Mouse (Mus musculus) limb, embryonic 13.5 days (tissue): ENCODE results near the gene Pus3. TPM values are rescaled to one million over a fixed set of nuclear protein-coding genes. Genes with fewer than 3 reads are reported as not detected.

ENCODE experiments used
- ATAC-seq: fragments of 200-750 bp; cut with Nextera tagmentation; 2 replicates; pipeline ENCODE4 v1.8.0; 2017; ENCODE audit warnings: low read depth, moderate number of reproducible peaks, moderate TSS enrichment; ENCODE audit not compliant: low FRiP score
- H3K27ac ChIP-seq: fragments of 300-500 bp; sonication (generic); 2 replicates; pipeline ENCODE4 v1.5.1; 2015; ENCODE audit warnings: inconsistent platforms, mild to moderate bottlenecking, moderate library complexity
- H3K27me3 ChIP-seq: fragments of 300-500 bp; sonication (generic); 2 replicates; pipeline ENCODE4 v1.6.1; 2015; ENCODE audit warnings: mild to moderate bottlenecking, inconsistent platforms
- H3K36me3 ChIP-seq: fragments of 300-500 bp; sonication (generic); 2 replicates; pipeline ENCODE4 v1.6.1; 2015; ENCODE audit warnings: inconsistent platforms, mild to moderate bottlenecking, moderate library complexity
- H3K4me1 ChIP-seq: fragments of 300-500 bp; sonication (generic); 2 replicates; pipeline ENCODE4 v1.6.1; 2015; ENCODE audit warnings: inconsistent platforms
- H3K4me2 ChIP-seq: fragments of 300-500 bp; sonication (generic); replicated peaks from 2 replicates; pipeline ENCODE4 v1.6.1; 2015; ENCODE audit warnings: inconsistent platforms, mild to moderate bottlenecking, moderate library complexity
- H3K4me3 ChIP-seq: fragments of 300-500 bp; sonication (generic); 2 replicates; pipeline ENCODE4 v1.5.1; 2015; ENCODE audit warnings: moderate library complexity, mild to moderate bottlenecking, inconsistent platforms
- H3K9ac ChIP-seq: fragments of 300-500 bp; sonication (generic); 2 replicates; pipeline ENCODE4 v1.6.1; 2015; ENCODE audit warnings: mild to moderate bottlenecking, inconsistent platforms
- H3K9me3 ChIP-seq: fragments of 300-500 bp; sonication (generic); 2 replicates; pipeline ENCODE4 v1.6.1; 2016; ENCODE audit warnings: inconsistent platforms
- WGBS: fragments of 180-500 bp; shearing (Covaris S2); methylation state at CpG from one replicate; pipeline ENCODE4 v1.1.7; 2015; 5-methylcytosine and 5-hydroxymethylcytosine counted together
- polyA plus RNA-seq: library from polyadenylated mRNA; unstranded; fragments of >200 nt; fragmentation: Nextera tagmentation; extraction: Ambion mirVana; gene quantifications from 2 replicates; pipeline ENCODE4 v1.2.1, GENCODE M21; 2015

The Pus3 gene
- polyA plus RNA-seq, 1 experiment from 2014 or later: 21.2 TPM

- Histone ChIP-seq H3K9me3 (no peaks in the 10 kb centered on the region), H3K4me1 (peaks cover 21% of the 10 kb centered on the region), H3K27ac (no peak overlapping the region), H3K27me3 (peaks cover 8% of the 10 kb centered on the region; the same call in 1 of the 2 replicates), H3K36me3 (peaks cover 8% of the 10 kb centered on the region), H3K4me2 (no peak overlapping the region), H3K4me3 (no peak overlapping the region), H3K9ac (no peak overlapping the region)
- no peak for ATAC-seq
- WGBS: 55% methylated on average over 12 of the region's 12 CpGs
Observed at GRCm38 (mm10) chr9:35556494-35557102, 1.8 kb upstream of the Pus3 start.

DNA sequence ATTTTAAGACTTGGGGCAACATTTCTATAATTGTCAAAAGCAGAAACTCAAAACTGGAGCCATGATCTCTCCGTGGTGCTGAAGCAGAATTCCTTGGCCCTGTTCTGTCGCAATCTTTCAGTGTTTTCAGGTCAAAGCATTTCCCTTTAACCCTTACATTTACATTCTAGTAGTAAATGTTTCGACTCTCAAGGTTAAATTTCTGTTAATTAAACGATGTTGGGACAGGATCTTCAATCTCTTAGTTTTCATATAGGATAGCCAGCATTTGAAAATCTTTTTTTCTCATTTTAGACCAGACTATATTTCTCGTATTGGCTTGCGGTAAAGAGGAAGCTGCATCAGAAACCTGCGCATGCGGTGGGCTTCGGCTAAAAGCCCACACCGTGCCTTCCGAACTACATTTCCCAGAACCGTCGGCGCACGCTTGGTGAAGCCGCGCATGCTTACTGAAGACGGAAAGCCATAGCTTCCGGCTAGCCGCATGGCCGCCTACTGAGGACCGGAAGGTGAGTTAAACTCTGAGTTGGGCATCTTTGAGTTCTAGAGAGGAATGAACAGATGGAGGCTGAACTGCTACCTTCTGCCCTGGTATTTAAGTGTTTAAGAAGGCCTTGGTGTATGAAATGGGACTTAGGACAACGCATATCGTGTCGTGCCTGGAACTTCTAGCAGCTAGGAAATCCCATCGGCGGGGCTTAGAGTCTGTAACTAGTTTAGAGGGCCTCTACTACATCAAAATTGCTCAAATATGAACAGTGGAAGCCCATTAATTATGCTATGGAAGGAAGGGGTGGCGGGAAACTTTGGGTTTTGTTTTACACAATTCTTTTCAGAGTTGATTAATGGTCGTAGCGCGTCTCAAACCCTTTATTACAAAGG lies 855 bp downstream of the Pus3 start:
- peak overlapping the region; percentile 98 for H3K4me2 ChIP-seq
- no peaks in the 10 kb centered on the region for H3K9me3 ChIP-seq
- H3K4me3 ChIP-seq: peak overlapping the region; percentile 73
- peak; percentile 93 for ATAC-seq
- peak overlapping the region; percentile 75 for H3K27ac ChIP-seq
- peak overlapping the region; percentile 78 for H3K9ac ChIP-seq
- H3K36me3 ChIP-seq: peaks cover 12% of the 10 kb centered on the region
- 2% methylated on average over 31 of the region's 31 CpGs for WGBS
- peaks cover 21% of the 10 kb centered on the region for H3K4me1 ChIP-seq
- peaks cover 8% of the 10 kb centered on the region; the same call in 1 of the 2 replicates for H3K27me3 ChIP-seq

- Histone ChIP-seq H3K4me3 (no peak overlapping the region), H3K4me1 (peaks cover 21% of the 10 kb centered on the region), H3K36me3 (peaks cover 29% of the 10 kb centered on the region), H3K27me3 (peaks cover 8% of the 10 kb centered on the region; the same call in 1 of the 2 replicates), H3K27ac (no peak overlapping the region), H3K9me3 (no peaks in the 10 kb centered on the region), H3K4me2 (no peak overlapping the region), H3K9ac (no peak overlapping the region)
- WGBS: 95% methylated on average over 11 of the region's 11 CpGs
- no peak for ATAC-seq
Observed at GRCm38 (mm10) chr9:35561076-35561475, 2.7 kb downstream of the Pus3 start.

DNA sequence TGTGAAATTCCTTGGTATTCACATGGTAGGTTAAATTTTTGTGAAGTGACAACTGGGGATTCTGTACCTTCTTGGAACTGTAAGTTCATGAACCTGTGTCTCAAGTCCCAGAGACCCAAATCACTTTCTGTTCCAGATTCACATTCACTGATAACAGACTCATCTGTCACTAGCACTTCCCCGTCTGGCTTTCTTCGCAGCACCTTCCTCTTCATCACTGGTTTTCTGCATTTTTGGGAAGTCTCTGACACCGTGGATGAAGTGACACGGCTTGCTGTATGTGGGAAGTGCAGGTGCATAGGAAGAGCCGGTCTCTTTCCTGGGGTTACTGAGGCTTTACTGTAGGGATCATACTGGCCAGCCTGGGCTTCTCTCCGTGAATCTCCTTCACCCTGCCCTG lies 3.2 kb downstream of the Pus3 start:
- peaks cover 34% of the 10 kb centered on the region for H3K36me3 ChIP-seq
- no peak for ATAC-seq
- 91% methylated on average over 6 of the region's 6 CpGs for WGBS

DNA sequence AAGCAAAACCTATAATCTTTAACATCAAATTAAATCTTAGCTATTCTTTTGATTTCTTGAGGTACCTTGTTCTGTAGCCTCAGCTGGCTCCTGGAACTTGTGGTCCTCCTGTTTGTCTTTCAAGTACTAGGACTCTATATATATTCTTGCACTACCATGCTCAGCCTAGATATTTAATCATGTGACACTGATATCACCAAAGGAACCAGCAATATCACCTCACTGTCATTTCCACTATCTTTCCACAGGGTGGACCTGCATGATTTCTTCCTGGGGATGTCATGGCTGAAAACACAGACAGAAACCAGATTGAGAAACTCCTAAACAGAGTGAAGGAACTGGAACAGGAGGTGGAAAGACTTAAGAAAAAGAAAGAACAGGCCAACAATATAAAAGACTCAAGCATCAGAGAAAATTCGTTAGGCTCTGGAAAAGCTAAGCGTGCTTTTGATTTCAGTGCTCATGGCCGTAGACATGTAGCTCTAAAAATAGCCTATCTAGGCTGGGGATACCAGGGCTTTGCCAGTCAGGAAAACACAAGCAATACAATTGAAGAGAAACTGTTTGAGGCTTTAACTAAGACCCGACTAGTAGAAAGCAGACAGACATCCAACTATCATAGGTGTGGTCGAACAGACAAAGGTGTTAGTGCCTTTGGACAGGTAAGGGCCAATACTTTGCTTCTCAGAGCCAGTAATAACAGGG lies 6.3 kb downstream of the Pus3 start:
- peaks cover 21% of the 10 kb centered on the region for H3K4me1 ChIP-seq
- peaks cover 50% of the 10 kb centered on the region for H3K36me3 ChIP-seq
- WGBS: 90% methylated on average over 5 of the region's 5 CpGs
- H3K27me3 ChIP-seq: no peaks in the 10 kb centered on the region
- ATAC-seq: no peak
- no peak overlapping the region for H3K4me3 ChIP-seq
- no peak overlapping the region for H3K9ac ChIP-seq
- no peak overlapping the region for H3K27ac ChIP-seq
- no peak overlapping the region for H3K4me2 ChIP-seq
- H3K9me3 ChIP-seq: no peaks in the 10 kb centered on the region

More for the DNA sequence above, 3.2 kb downstream of the Pus3 start:
- H3K4me2 ChIP-seq: no peak overlapping the region
- H3K9me3 ChIP-seq: no peaks in the 10 kb centered on the region
- H3K27ac ChIP-seq: no peak overlapping the region
- peaks cover 8% of the 10 kb centered on the region; the same call in 1 of the 2 replicates for H3K27me3 ChIP-seq
- H3K9ac ChIP-seq: no peak overlapping the region
- no peak overlapping the region for H3K4me3 ChIP-seq
- H3K4me1 ChIP-seq: peaks cover 21% of the 10 kb centered on the region

DNA sequence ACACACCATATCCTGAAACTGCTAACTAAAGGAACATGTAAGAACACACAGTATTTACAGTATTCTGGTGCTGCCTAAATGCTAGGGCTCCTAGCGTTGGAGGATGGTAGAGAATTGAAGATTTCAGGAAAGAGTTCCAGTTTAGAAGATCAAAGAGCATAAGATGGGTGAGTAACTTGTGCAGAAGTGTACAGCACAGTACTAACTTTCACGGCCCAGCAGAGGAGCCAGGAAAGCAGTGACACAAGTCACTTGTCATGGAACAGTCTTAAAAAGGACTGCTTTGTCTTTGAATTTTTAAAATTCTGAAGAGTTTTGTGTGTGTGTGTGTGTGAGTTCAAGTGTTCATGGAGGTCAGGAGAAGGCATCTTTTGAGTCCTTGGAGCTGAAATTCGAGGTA lies 9.6 kb downstream of the Pus3 start:
- H3K27me3 ChIP-seq: 0 out of 2 replicates have a peak, but pooled peaks cover 5% of the 10 kb centered on the region
- H3K4me1 ChIP-seq: peaks cover 16% of the 10 kb centered on the region
- no peaks in the 10 kb centered on the region for H3K9me3 ChIP-seq
- no peak overlapping the region for H3K4me2 ChIP-seq
- peaks cover 38% of the 10 kb centered on the region for H3K36me3 ChIP-seq
- no peak overlapping the region for H3K9ac ChIP-seq
- H3K4me3 ChIP-seq: no peak overlapping the region; the same call in 1 of the 2 replicates
- no peak overlapping the region for H3K27ac ChIP-seq
- no peak for ATAC-seq
- whole genome bisulfite sequencing: 83% methylated on average over 3 of the region's 3 CpGs

- peak within 1 kb of the TSS; percentile 76 for H3K4me3 ChIP-seq
- ATAC-seq: peak; percentile 99
- H3K9ac ChIP-seq: peak within 1 kb of the TSS; percentile 81
- H3K4me1 ChIP-seq: peaks cover 21% of the 10 kb centered on the region
- H3K27ac ChIP-seq: peak within 1 kb of the TSS; percentile 89
- H3K27me3 ChIP-seq: peaks cover 18% of the 10 kb centered on the region
- WGBS: under 1% methylated on average over 86 of the region's 86 CpGs
- H3K36me3 ChIP-seq: peaks cover 33% of the 10 kb centered on the region
- H3K4me2 ChIP-seq: peak within 1 kb of the TSS; percentile 79
- H3K9me3 ChIP-seq: no peaks in the 10 kb centered on the region
Observed at GRCm38 (mm10) chr9:35569571-35570534, 11.5 kb downstream of the Pus3 start, which contains the start of the genes Pate2 and Hyls1. Gene Pate2 (plus strand): TSS chr9:35570284. Gene Hyls1 (minus strand): TSS chr9:35570398.

- H3K27ac ChIP-seq: no peak overlapping the region
Observed at GRCm38 (mm10) chr9:35570663-35571062, 12.3 kb downstream of the Pus3 start.

GRCm38 (mm10) chr9:35574416-35574815 lies 16.0 kb downstream of the Pus3 start:
- 2% methylated on average over 32 of the region's 32 CpGs for WGBS
- Histone ChIP-seq H3K36me3 (no peaks in the 10 kb centered on the region), H3K4me3 (peak overlapping the region; percentile 38), H3K4me1 (peaks cover 8% of the 10 kb centered on the region; the same call in 1 of the 2 replicates), H3K27me3 (peaks cover 25% of the 10 kb centered on the region), H3K4me2 (peak overlapping the region; percentile 67), H3K27ac (no peak overlapping the region), H3K9ac (peak overlapping the region; percentile 48; the same call in 1 of the 2 replicates), H3K9me3 (no peaks in the 10 kb centered on the region)
- no peak for ATAC-seq

More at GRCm38 (mm10) chr9:35570663-35571062, 12.3 kb downstream of the Pus3 start:
- ATAC-seq: no peak
- Histone ChIP-seq H3K4me3 (peak overlapping the region; percentile 76), H3K9ac (peak overlapping the region; percentile 81), H3K27me3 (peaks cover 22% of the 10 kb centered on the region), H3K36me3 (peaks cover 25% of the 10 kb centered on the region), H3K4me1 (peaks cover 21% of the 10 kb centered on the region), H3K9me3 (no peaks in the 10 kb centered on the region), H3K4me2 (peak overlapping the region; percentile 62)
- 10% methylated on average over 5 of the region's 5 CpGs for WGBS

DNA sequence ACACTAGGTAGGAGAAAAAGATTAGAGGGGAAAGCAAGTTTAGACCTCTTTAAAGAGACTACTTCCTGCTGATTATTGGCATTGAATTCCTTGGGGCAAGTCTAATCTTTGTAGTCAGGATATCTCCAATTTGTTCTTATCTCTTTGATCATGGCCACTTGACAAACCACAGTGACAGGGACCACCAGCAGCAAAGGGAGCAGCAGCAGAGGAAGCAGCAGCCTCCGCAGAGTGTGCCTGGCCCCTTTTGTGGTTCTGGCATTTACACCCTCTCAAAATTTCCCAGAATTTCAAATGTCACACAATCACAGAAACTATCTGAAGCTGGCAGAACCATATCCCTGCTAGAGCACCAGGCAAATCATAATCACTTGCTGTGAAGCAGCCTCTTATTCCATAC lies 29.3 kb downstream of the Pus3 start:
- no peaks in the 10 kb centered on the region for H3K36me3 ChIP-seq
- no peaks in the 10 kb centered on the region for H3K4me1 ChIP-seq
- ATAC-seq: no peak
- H3K9ac ChIP-seq: no peak overlapping the region
- H3K27me3 ChIP-seq: no peaks in the 10 kb centered on the region
- H3K9me3 ChIP-seq: no peaks in the 10 kb centered on the region
- 33% methylated on average over 1 of the region's 1 CpGs for WGBS
- H3K4me2 ChIP-seq: no peak overlapping the region
- H3K4me3 ChIP-seq: no peak overlapping the region
- no peak overlapping the region for H3K27ac ChIP-seq

DNA sequence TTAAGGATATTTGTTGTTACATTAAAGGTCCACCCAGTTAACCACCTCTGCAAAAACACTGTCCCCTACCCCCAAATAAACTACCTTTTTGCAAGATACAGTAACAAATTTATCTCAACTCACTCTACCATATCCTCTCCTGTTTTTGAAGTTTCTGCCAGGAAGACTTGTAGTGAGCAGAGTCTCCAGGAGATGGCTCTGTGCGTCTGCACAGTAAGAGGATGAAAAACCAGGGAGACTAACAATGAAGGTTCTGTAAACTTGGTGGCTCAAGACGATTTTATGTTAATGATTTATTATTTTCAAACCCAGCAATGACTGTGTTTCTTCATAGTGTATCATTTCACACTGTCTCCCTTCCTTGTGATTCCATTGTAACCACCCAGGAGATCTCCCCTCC lies 34.5 kb downstream of the Pus3 start:
- Histone ChIP-seq H3K9ac (no peak overlapping the region), H3K36me3 (no peaks in the 10 kb centered on the region), H3K4me1 (no peaks in the 10 kb centered on the region), H3K27ac (no peak overlapping the region), H3K27me3 (no peaks in the 10 kb centered on the region), H3K4me2 (no peak overlapping the region), H3K9me3 (no peaks in the 10 kb centered on the region), H3K4me3 (no peak overlapping the region)
- WGBS: 12% methylated on average over 2 of the region's 2 CpGs
- no peak for ATAC-seq
